Mouse (Mus musculus) embryo, embryonic 10.5 days (tissue): ENCODE measurements around the gene Gm3371.
"Not testable (repeated sequence)": the region's sequence is repeated elsewhere in the genome, so short reads cannot be mapped to it uniquely, and the experiment has no call there.

ENCODE experiments used
- DNase-seq: peaks from one replicate; pipeline ENCODE4 v3.0.0-alpha.2; 2015; ENCODE audit warnings: low spot score

Gm3371 gene

DNA sequence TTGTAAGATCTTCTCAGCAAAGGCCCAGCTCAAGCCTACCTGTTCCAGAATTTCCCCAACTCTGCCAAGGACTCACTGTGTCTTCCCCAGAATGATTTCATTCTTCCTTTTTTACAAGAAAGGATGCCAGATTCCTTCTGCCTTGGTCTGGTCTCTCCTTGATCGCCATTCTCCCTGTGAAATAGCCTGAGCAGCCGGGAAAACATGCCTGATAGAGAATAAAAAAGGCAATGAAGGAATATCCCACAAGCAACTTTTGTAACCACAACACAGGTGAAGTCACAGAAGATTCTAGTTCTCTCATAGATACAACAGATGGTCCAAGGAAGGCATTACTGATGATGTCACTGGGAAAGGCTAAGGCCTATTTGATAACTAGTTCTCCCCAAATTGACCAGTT lies at the start of gene Gm3371:
Gene Gm3371 (minus strand): TSS at position 101 of the 400 bp plus-strand sequence.
- DNase-seq, result not testable (repeated sequence)

DNA sequence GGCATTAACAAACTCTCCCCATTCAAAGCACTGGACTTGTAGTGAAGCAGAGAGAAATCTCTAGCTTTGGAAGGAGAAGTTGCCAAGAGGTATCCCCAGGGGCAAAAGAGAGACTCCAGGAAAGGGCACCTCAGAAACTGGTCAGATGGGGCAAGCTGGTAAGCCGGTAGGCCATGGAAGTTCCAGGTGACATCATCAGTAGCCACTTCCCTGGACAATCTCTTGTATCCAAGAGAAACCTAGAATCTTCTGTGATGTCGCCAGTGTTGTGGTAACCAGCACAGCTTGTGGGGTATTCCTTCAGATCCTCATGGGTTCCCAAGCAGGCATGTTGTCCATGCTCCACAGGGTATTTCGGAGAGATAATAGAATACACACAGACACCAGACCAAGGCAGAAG lies 22.8 kb upstream of the Gm3371 start, which contains the start of gene Gm8232:
Gene Gm8232 (plus strand): TSS at position 301 of the 400 bp plus-strand sequence.
- not testable (repeated sequence) for DNase-seq

DNA sequence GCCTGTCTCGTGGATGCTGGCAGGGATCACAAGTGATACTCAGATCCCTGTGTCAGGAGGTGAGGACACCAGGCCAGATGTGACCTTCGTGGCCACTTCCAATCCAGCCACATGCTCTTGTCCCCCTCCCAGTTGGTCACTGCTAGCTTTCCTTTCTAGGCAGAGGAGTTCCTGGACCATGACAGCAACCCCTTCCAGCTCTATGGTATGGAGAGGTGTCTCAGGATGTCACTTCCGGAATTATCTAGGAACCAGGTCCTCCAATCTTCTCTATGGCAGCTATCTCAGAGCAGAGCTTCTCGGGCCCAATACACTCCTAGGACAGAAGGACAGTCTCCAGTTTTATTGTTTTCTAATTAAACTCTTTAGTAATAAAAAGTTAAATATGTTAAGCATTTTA lies 26.3 kb downstream of the Gm3371 start:
- DNase-seq, result not testable (repeated sequence)

DNA sequence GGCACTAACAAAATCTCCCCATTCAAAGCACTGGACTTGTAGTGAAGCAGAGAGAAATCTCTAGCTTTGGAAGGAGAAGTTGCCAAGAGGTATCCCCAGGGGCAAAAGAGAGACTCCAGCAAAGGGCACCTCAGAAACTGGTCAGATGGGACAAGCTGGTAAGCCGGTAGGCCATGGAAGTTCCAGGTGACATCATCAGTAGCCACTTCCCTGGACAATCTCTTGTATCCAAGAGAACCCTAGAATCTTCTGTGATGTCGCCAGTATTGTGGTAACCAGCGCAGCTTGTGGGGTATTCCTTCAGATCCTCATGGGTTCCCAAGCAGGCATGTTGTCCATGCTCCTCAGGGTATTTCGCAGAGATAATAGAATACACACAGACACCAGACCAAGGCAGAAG lies 45.4 kb downstream of the Gm3371 start, which contains the start of gene Gm8229:
Gene Gm8229 (plus strand): TSS at position 301 of the 400 bp plus-strand sequence.
- not testable (repeated sequence) for DNase-seq

DNA sequence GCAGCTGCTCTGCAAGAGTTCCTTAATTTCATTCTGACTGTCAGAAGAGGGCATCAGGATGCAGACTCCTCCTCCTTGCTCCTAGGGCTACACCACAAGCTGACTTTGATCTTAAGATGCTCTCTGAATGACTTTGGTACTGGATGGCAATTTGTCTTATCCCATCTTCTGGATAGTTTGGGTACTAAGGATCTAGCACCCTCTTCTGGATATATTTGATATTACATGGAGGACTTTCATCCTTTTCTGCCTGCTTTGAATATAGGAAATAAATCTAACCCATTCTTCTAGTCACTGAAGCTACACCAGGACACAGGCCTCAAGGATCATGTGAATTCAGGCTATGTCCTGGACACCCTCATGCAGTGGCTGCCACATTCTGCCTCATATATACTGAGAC lies 48.2 kb downstream of the Gm3371 start:
- DNase-seq, result peak; percentile 37

DNA sequence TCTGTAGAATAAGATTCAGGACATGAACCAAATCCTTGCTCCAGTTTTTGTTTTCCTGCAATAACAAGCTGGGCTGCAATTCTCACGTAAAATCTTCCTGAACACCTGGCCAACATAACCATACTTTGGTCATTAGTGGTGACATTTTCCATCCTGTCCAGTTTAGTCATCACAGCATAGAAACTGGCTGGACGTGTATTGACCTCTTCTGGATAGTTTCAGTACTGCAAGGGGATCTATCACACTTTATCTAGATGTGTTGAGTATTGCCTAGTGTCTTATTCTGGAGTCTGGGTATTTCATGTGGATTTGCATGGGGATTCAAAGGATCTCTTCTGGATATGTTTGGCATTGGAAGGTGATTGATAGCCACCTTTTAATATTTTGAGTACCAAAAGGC lies 49.1 kb downstream of the Gm3371 start:
- not testable (repeated sequence) for DNase-seq
